Mouse (Mus musculus) MEL (cell line): ENCODE results near the gene Cd300lf. TPM values are rescaled to one million over a fixed set of nuclear protein-coding genes. Genes with fewer than 3 reads are reported as not detected.
A peak's percentile ranks its signal among the peaks of the same experiment; 100 is the strongest.

ENCODE experiments used
- DNase-seq: peaks from one replicate; pipeline ENCODE4 v3.0.0; 2011; ENCODE audit warnings: low read depth, low spot score
- H3K27ac ChIP-seq: 2 replicates; pipeline ENCODE4 v1.5.1; 2012; ENCODE audit warnings: low read depth, mild to moderate bottlenecking, control low read depth, low read length, moderate library complexity; ENCODE audit not compliant: control insufficient read depth
- H3K27me3 ChIP-seq, 2 experiments: fragments of 150-350 bp in 1 of 2; sonication (generic) in 1 of 2; 2 replicates each; pipeline ENCODE4 v1.6.1; 2012; ENCODE audit warnings: low read length in 2 of 2, mild to moderate bottlenecking in 2 of 2, improper control_type of control experiment in 1 of 2, moderate library complexity in 1 of 2; ENCODE audit not compliant: insufficient read depth in 2 of 2, control insufficient read depth in 1 of 2
- H3K36me3 ChIP-seq, 2 experiments: 2 replicates each; pipeline ENCODE4 v1.6.1; 2012 to 2014; ENCODE audit warnings: low read length in 2 of 2, improper control_type of control experiment in 1 of 2, inconsistent platforms in 1 of 2, mild to moderate bottlenecking in 1 of 2; ENCODE audit not compliant: insufficient read depth in 2 of 2, control insufficient read depth in 1 of 2
- H3K4me1 ChIP-seq, 2 experiments: fragments of 150-350 bp in 1 of 2; sonication (generic) in 1 of 2; 2 replicates each; pipeline ENCODE4 v1.6.1; 2012; ENCODE audit warnings: low read length in 2 of 2, improper control_type of control experiment in 1 of 2, mild to moderate bottlenecking in 1 of 2; ENCODE audit not compliant: insufficient read depth in 2 of 2, control insufficient read depth in 1 of 2
- H3K4me3 ChIP-seq, 2 experiments: fragments of 150-350 bp in 1 of 2; sonication (generic) in 1 of 2; 2 replicates each; pipeline ENCODE4 v1.5.1; 2012; ENCODE audit warnings: low read depth in 2 of 2, low read length in 2 of 2, mild to moderate bottlenecking in 2 of 2, moderate library complexity in 2 of 2, control low read depth in 1 of 2, improper control_type of control experiment in 1 of 2; ENCODE audit not compliant: control insufficient read depth in 1 of 2, insufficient read depth in 1 of 2
- H3K79me2 ChIP-seq: 2 replicates; pipeline ENCODE4 v1.6.1; 2012; ENCODE audit warnings: mild to moderate bottlenecking, low read length, moderate library complexity; ENCODE audit not compliant: control insufficient read depth, poor library complexity, insufficient read depth
- H3K9ac ChIP-seq: 2 replicates; pipeline ENCODE4 v1.6.1; 2012; ENCODE audit warnings: low read depth, mild to moderate bottlenecking, control low read depth, low read length, moderate library complexity; ENCODE audit not compliant: control insufficient read depth, poor library complexity, severe bottlenecking
- H3K9me3 ChIP-seq: fragments of 150-350 bp; sonication (generic); replicated peaks from 2 replicates; pipeline ENCODE4 v1.6.1; 2012; ENCODE audit warnings: mild to moderate bottlenecking, low read length, improper control_type of control experiment, moderate library complexity; ENCODE audit not compliant: insufficient read depth
- CTCF ChIP-seq, 3 experiments: IDR thresholded peaks in 2 of 3; conservative IDR thresholded peaks in 1 of 3; 2 replicates each; pipeline ENCODE4 v1.5.1; 2011 to 2012; ENCODE audit warnings: low read length in 3 of 3, low read depth in 2 of 3, mild to moderate bottlenecking in 2 of 3, improper control_type of control experiment in 1 of 3, inconsistent platforms in 1 of 3, mixed read lengths in 1 of 3, moderate library complexity in 1 of 3; ENCODE audit not compliant: control insufficient read depth in 1 of 3, insufficient read depth in 1 of 3, poor library complexity in 1 of 3, severe bottlenecking in 1 of 3
- E2F4 ChIP-seq: IDR thresholded peaks from 2 replicates; pipeline ENCODE4 v1.6.1; 2011; ENCODE audit warnings: low read depth, low read length, improper control_type of control experiment, borderline replicate concordance
- GATA1 ChIP-seq: IDR thresholded peaks from 2 replicates; pipeline ENCODE4 v1.6.1; 2011; ENCODE audit warnings: low read depth, low read length, improper control_type of control experiment
- HCFC1 ChIP-seq: IDR thresholded peaks from 2 replicates; pipeline ENCODE4 v1.6.1; 2012; ENCODE audit warnings: low read depth, mild to moderate bottlenecking, inconsistent platforms, low read length, improper control_type of control experiment, moderate library complexity
- MAFK ChIP-seq: IDR thresholded peaks from 2 replicates; pipeline ENCODE4 v1.6.1; 2011; ENCODE audit warnings: low read depth, mild to moderate bottlenecking, low read length, improper control_type of control experiment, borderline replicate concordance
- MAX ChIP-seq: IDR thresholded peaks from 2 replicates; pipeline ENCODE4 v1.6.1; 2011; ENCODE audit warnings: low read length, improper control_type of control experiment
- MAZ ChIP-seq: IDR thresholded peaks from 2 replicates; pipeline ENCODE4 v1.6.1; 2012; ENCODE audit warnings: low read depth, mild to moderate bottlenecking, inconsistent platforms, low read length, improper control_type of control experiment
- MEF2A ChIP-seq: IDR thresholded peaks from 2 replicates; pipeline ENCODE4 v1.6.1; 2014; ENCODE audit warnings: low read depth, mild to moderate bottlenecking, inconsistent platforms, low read length, improper control_type of control experiment; ENCODE audit not compliant: poor library complexity, insufficient replicate concordance, severe bottlenecking; ENCODE audit errors: extremely low read depth
- MXI1 ChIP-seq: IDR thresholded peaks from 2 replicates; pipeline ENCODE4 v1.6.1; 2011; ENCODE audit warnings: mild to moderate bottlenecking, low read depth, low read length, improper control_type of control experiment
- MYC ChIP-seq: IDR thresholded peaks from 2 replicates; pipeline ENCODE4 v1.6.1; 2011; ENCODE audit warnings: low read depth, mild to moderate bottlenecking, low read length, improper control_type of control experiment, moderate library complexity
- NELFE ChIP-seq: IDR thresholded peaks from 2 replicates; pipeline ENCODE4 v1.6.1; 2011; ENCODE audit warnings: low read depth, low read length, improper control_type of control experiment
- POLR2AphosphoS2 ChIP-seq: IDR thresholded peaks from 2 replicates; pipeline ENCODE4 v1.6.1; 2011; ENCODE audit warnings: low read length, improper control_type of control experiment
- RAD21 ChIP-seq: IDR thresholded peaks from 2 replicates; pipeline ENCODE4 v1.6.1; 2011; ENCODE audit warnings: mild to moderate bottlenecking, low read depth, low read length, improper control_type of control experiment
- SIN3A ChIP-seq: IDR thresholded peaks from 2 replicates; pipeline ENCODE4 v1.6.1; 2012; ENCODE audit warnings: low read length, improper control_type of control experiment, inconsistent platforms
- SMC3 ChIP-seq: IDR thresholded peaks from 2 replicates; pipeline ENCODE4 v1.6.1; 2011; ENCODE audit warnings: low read depth, low read length, improper control_type of control experiment
- TBP ChIP-seq: IDR thresholded peaks from 2 replicates; pipeline ENCODE4 v1.8.0; 2011; ENCODE audit warnings: low read depth, low read length, improper control_type of control experiment
- USF1 ChIP-seq: IDR thresholded peaks from 2 replicates; pipeline ENCODE4 v1.6.1; 2014; ENCODE audit warnings: low read depth, mild to moderate bottlenecking, inconsistent platforms, low read length, improper control_type of control experiment, moderate library complexity
- ZC3H11A ChIP-seq: IDR thresholded peaks from 2 replicates; pipeline ENCODE4 v1.6.1; 2012; ENCODE audit warnings: low read depth, mild to moderate bottlenecking, inconsistent platforms, low read length, improper control_type of control experiment
- ZMIZ1 ChIP-seq: IDR thresholded peaks from 2 replicates; pipeline ENCODE4 v1.6.1; 2012; ENCODE audit warnings: low read depth, mild to moderate bottlenecking, inconsistent platforms, low read length, improper control_type of control experiment, moderate library complexity
- polyA plus RNA-seq, 2 experiments: library from polyadenylated mRNA; stranded (reverse) in 1 of 2; unstranded in 1 of 2; fragments of >175 nt in 1 of 2; fragments of >200 nt in 1 of 2; gene quantifications; 2 replicates each; pipeline versions ENCODE4 v1.2.1 to v1.2.4; 2012; ENCODE audit warnings: low replicate concordance in 2 of 2, low read depth in 1 of 2; ENCODE audit not compliant: insufficient read length in 2 of 2, insufficient read depth in 1 of 2, missing spikeins in 1 of 2
- total RNA-seq: library from RNA; depleted of rRNA; stranded (reverse); fragments of 300-350 nt; gene quantifications from 2 replicates; pipeline ENCODE4 v1.2.3, GENCODE M21; 2012

The Cd300lf gene
- total and polyA plus RNA-seq, 3 experiments, result 0.12 to 0.46 TPM; not detected in 1

- TF ChIP-seq MAZ (peak; percentile 75), MEF2A (no peak)
These were observed 27.2 kb upstream of the Cd300lf start (continued) for GRCm38 (mm10) chr11:115160883-115161577.

GRCm38 (mm10) chr11:115160016-115160797 lies 26.4 kb upstream of the Cd300lf start:
- TF ChIP-seq GATA1 (no peak), MYC (peak; percentile 75; the same call in 1 of the 2 replicates), ZMIZ1 (no peak), RAD21 (peak; percentile 62), ZC3H11A (peak; percentile 24; the same call in 1 of the 2 replicates), HCFC1 (no peak), TBP (no peak), MAX (peak; percentile 70; the same call in 1 of the 2 replicates), USF1 (0 out of 2 replicates have a peak, but pooled peaks have one; percentile 22), MXI1 (peak; percentile 73), E2F4 (no peak), SIN3A (peak; percentile 66), NELFE (no peak), MAFK (no peak), SMC3 (peak; percentile 65), CTCF (IDR thresholded peaks at IDR 0.05 in 2 of 3, conservative IDR thresholded peaks at IDR 0.05 in 1 of 3; ENCODE audit: control insufficient read depth in 1 of 3, insufficient read depth in 1 of 3, low read depth in 2 of 3, low read length in 3 of 3, poor library complexity in 1 of 3, severe bottlenecking in 1 of 3) (peak; percentile 76 to 80 (median 77)), POLR2AphosphoS2 (no peak)
- peak; percentile 71 for DNase-seq
- Histone ChIP-seq H3K9ac (no peak overlapping the region), H3K4me3 (no peak overlapping the region), H3K27ac (no peak overlapping the region), H3K4me1 (peaks cover 13 to 47% of the 10 kb centered on the region in 2 experiments), H3K9me3 (no peaks in the 10 kb centered on the region), H3K36me3 (peaks cover 0 to 29% of the 10 kb centered on the region in 2 experiments; a peak in 2 of 4 replicates), H3K79me2 (peaks cover 20% of the 10 kb centered on the region), H3K27me3 (no peaks in the 10 kb centered on the region)
